Mouse (Mus musculus): ENCODE results near the gene Zfp626. TPM values are rescaled to one million over a fixed set of nuclear protein-coding genes. Genes with fewer than 3 reads are reported as not detected.
A peak's percentile ranks its signal among the peaks of the same experiment; 100 is the strongest.
"Not testable (repeated sequence)": the region's sequence is repeated elsewhere in the genome, so short reads cannot be mapped to it uniquely, and the experiment has no call there.

Zfp626 gene
- total RNA-seq, 2 experiments from 2014 or later = 3.4 to 3.5 TPM

- no peak for DNase-seq
- intact Hi-C loops (cut with DNase I) = no loop called here
These were observed 52.6 kb downstream of the Zfp626 start for GRCm38 (mm10) chr7:27859301-27860251.

GRCm38 (mm10) chr7:27860396-27861235 is 53.6 kb downstream of the Zfp626 start:
- intact Hi-C loops (cut with DNase I) = no loop called here
- peak; percentile 62 to 68 for DNase-seq

- intact Hi-C loops (cut with DNase I); DNase-seq: not testable (repeated sequence)
These were observed 55.6 kb downstream of the Zfp626 start for GRCm38 (mm10) chr7:27862578-27862977.

Other genes with a start within 250 kb of the Zfp626 start
- gene Akt2, start 215.6 kb upstream of the Zfp626 start, total RNA-seq (2021) = 100 to 1,000 TPM; 135 to 142 TPM
- gene Ttc9b, start 153.3 kb upstream of the Zfp626 start, total RNA-seq (2021) = not detected
- 10 to 100 TPM; 30.6 to 34.2 TPM for gene Map3k10, start 132.6 kb upstream of the Zfp626 start, total RNA-seq (2021)
- under 1 TPM; 0.26 to 0.37 TPM for gene Zfp607b, start 117.9 kb upstream of the Zfp626 start, total RNA-seq (2021)
- gene Zfp60, start 75.8 kb upstream of the Zfp626 start, total RNA-seq (2021) = 1 to 10 TPM; 4.5 to 5.8 TPM
- gene Zfp59, start 31.4 kb downstream of the Zfp626 start, total RNA-seq (2021) = 1 to 10 TPM; 1.7 to 2.7 TPM
- 1 to 10 TPM; 1.7 to 3.2 TPM for gene Zfp607a, start 50.3 kb downstream of the Zfp626 start, total RNA-seq (2021)
- 1 to 10 TPM; 3.2 to 3.5 TPM for gene Zfp974, start 122.3 kb downstream of the Zfp626 start, total RNA-seq (2021)
- gene Zfp780b, start 172.0 kb downstream of the Zfp626 start, total RNA-seq (2021) = 1 to 10 TPM; 6.0 to 6.9 TPM
- gene Zfp850, start 206.9 kb downstream of the Zfp626 start, total RNA-seq (2021) = under 1 TPM; 0.23 to 0.44 TPM
- 100 to 1,000 TPM in 1 of 2 experiments, 10 to 100 TPM in 1; 99.1 to 100 TPM for gene Psmc4, start 242.9 kb downstream of the Zfp626 start, total RNA-seq (2021)